Mouse (Mus musculus) lung, adult 2 months (tissue): ENCODE measurements around the gene 9430015G10Rik. TPM values are rescaled to one million over a fixed set of nuclear protein-coding genes. Genes with fewer than 3 reads are reported as not detected.

Source experiments
- DNase-seq: peaks from one replicate; pipeline ENCODE4 v3.0.0; 2022
- H3K4me1 ChIP-seq: fragments of 200-500 bp; 2 replicates; pipeline ENCODE4 v1.6.1; 2011; ENCODE audit warnings: low read length; ENCODE audit not compliant: control insufficient read depth, insufficient read depth
- H3K4me3 ChIP-seq: fragments of 200-500 bp; replicated peaks from 2 replicates; pipeline ENCODE3; 2011; ENCODE audit warnings: low read depth, mild to moderate bottlenecking, control low read depth, low read length; ENCODE audit errors: extremely low read depth
- CTCF ChIP-seq: fragments of 200-500 bp; IDR thresholded peaks from 2 replicates; pipeline ENCODE4 v1.5.1; 2011; ENCODE audit warnings: mild to moderate bottlenecking, low read length, control low read depth; ENCODE audit not compliant: insufficient read depth
- POLR2A ChIP-seq: fragments of 200-500 bp; IDR thresholded peaks from 2 replicates; pipeline ENCODE4 v1.6.1; 2011; ENCODE audit warnings: low read depth, mild to moderate bottlenecking, control low read depth, low read length, borderline replicate concordance; ENCODE audit errors: extremely low read depth
- WGBS: fragments of 180-500 bp; shearing (Covaris S2); methylation state at CpG from one replicate; pipeline ENCODE4 v1.1.7; 2018; 5-methylcytosine and 5-hydroxymethylcytosine counted together
- polyA plus RNA-seq: library from polyadenylated mRNA; depleted of rRNA; stranded (reverse); fragments of >200 nt; gene quantifications from 2 replicates; pipeline ENCODE4 v1.2.3, GENCODE M21; 2012; rRNA removed

Gene 9430015G10Rik
- 13.8 and 16.3 TPM in 2 replicates for polyA plus RNA-seq

DNA sequence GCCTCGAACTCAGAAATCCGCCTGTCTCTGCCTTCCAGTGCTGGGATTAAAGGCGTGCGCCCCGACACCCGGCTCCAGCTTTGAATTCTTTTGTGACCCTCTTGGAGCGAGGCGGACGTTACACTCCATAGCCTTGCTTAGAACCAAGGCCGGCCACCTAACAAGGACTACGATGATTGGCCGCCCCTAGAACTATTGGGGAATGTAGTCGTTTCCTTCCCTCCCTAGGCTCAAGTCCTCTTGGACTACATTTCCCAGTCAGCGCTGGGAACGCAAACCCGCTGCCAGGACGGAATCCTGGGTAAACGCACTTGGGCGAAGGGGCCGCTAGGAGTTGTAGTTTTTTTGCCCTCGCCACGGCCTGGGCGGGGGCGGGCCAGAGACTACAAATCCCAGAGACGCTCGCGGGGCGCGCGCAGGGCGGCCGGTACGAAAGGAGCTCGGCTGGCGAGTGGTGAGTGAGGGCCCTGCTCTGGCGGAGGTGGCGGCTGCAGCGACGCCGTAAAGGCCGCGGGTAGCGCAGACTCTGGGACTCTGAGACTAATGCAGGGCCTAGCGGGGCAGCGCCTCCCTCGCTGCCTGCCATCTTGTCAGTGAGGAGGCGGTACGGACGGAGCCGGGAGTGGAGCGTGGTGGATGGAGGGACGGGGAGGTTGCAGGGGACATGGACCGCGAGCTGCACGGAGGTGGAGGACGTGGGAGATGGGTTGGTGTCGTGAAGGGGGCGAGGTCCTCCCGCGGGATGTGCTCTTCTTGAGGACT is at the start of gene 9430015G10Rik:
9430015G10Rik (plus strand) TSS at position 413 of the 762 bp plus-strand sequence.
- TF ChIP-seq POLR2A (peak; percentile 81; the same call in 1 of the 2 replicates), CTCF (no peak)
- no peaks in the 10 kb centered on the region for H3K4me1 ChIP-seq
- WGBS, result under 1% methylated on average over 60 of the region's 60 CpGs
- H3K4me3 ChIP-seq, result peak within 1 kb of the TSS; percentile 81
- DNase-seq, result peak; percentile 94

DNA sequence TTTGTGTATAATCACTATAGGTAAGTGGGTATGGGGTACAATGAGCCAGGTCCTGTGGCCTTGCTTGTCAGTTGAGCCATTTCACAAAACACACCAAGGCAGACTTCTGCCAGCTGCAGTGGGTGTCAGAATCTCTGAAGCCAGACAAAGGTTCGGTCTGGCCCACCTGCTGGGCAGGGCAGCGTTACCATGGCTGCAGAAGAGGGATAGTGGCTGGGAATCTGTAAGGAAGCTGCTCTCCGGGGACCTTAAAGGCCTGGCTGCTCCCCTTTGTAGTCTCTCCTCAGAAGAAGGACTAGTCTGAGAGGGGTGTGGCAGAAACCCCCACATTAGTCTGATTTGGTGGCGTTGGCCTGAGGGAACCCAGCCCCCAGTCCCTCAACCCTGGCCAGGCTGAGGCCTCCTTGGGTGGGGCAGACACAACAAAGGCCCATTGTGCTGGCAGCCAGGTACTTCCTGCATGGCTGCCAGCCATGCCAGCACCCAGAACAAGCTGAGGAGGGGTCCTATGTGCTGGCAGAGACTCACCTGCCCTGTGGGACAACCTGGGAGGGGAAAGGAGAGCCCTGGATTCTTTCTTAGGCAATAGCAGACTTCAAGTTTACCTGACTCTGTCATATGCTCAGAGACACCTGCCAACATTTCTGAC is 45.8 kb upstream of the 9430015G10Rik start:
- TF ChIP-seq POLR2A (no peak), CTCF (no peak)
- Histone ChIP-seq H3K4me1 (peaks cover 4% of the 10 kb centered on the region; the same call in 1 of the 2 replicates), H3K4me3 (no peak overlapping the region)
- 40% methylated on average over 4 of the region's 4 CpGs for WGBS
- DNase-seq, result no peak

- TF ChIP-seq POLR2A, result no peak
- no peak for TF ChIP-seq CTCF
- no peak for DNase-seq
- peaks cover 4% of the 10 kb centered on the region; the same call in 1 of the 2 replicates for H3K4me1 ChIP-seq
- H3K4me3 ChIP-seq, result no peak overlapping the region
- WGBS, result 66% methylated on average over 9 of the region's 9 CpGs
Observed at GRCm38 (mm10) chr4:156064510-156064897, 45.3 kb upstream of the 9430015G10Rik start.

DNA sequence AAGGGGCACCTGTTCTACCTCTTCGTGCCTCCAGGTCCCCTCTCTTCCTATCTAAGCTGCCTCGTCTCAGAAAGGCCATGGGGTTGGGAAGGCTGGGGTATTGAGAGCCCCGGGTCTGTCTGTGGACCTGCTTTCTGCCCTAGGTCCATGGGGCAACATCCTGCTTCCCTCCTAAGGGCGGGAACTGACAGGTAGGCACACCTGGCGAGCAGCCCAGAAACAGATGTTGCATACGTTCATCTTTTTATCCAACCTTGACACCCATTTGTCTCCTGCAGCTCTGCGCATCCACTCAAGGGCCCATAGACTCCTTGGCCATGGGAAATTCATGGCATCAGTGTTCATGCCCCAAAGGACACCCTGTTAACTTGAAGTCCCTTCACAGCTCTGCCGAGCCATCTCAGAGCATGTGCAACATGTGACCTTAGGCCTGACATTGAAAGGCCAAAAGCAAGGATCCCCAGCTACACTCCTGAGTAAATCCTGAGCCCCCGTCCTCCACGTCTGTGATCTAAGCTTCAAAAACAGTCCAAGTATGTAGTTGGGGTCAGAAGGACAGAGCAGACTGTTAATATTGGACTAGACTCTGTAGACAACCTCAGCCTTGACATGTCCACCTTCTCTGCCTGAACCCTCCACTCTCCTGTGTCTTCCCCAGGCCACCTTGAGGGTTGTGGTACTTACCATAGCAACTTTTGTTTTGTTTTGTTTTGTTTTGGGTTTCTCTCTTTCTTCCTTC is 44.5 kb upstream of the 9430015G10Rik start:
- WGBS, result 89% methylated on average over 10 of the region's 10 CpGs
- H3K4me1 ChIP-seq, result no peaks in the 10 kb centered on the region
- no peak for DNase-seq
- TF ChIP-seq CTCF (no peak), POLR2A (no peak)
- H3K4me3 ChIP-seq, result no peak overlapping the region

DNA sequence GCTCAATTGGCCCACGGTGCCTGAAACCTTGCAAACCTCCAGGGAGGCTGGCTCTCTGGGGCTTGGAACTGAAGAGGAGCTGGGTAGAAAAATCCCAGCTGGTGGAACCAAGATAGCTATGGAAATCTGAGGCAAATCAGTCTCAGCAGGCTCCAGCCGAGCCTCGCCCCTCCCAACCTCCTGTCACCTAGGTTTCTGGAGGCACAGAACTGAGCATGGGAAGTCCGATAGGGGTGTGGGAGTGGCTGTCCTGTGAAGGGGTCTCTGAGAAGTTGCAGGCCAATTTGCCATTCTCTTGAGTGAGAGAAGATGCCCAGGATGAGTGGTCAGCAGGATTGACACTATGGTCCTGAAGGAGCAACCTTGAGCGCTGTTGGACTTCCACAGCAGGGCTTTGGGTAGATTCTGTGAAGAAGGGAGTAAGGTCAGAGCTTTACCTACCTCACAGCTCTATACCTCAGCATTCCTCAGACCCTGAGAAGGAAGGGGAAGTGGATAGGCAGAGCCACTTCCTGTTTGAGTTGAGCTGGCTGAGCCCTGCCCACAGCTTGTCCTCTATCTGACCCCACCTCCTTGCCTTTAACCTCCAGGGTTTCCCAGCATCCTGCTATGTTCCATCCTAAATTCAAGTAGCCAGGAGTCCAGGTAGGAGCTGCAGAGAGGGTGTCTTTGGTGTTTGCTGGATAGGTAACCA is 42.4 kb upstream of the 9430015G10Rik start:
- no peak for DNase-seq
- no peak overlapping the region for H3K4me3 ChIP-seq
- TF ChIP-seq POLR2A (no peak), CTCF (no peak)
- 56% methylated on average over 5 of the region's 5 CpGs for WGBS
- H3K4me1 ChIP-seq, result no peaks in the 10 kb centered on the region

- WGBS, result 92% methylated on average over 8 of the region's 8 CpGs
- no peaks in the 10 kb centered on the region for H3K4me1 ChIP-seq
- no peak for TF ChIP-seq POLR2A
- TF ChIP-seq CTCF, result no peak
- no peak overlapping the region for H3K4me3 ChIP-seq
- no peak for DNase-seq
Observed at GRCm38 (mm10) chr4:156069701-156070100, 40.1 kb upstream of the 9430015G10Rik start.

- no peak overlapping the region for H3K4me3 ChIP-seq
- TF ChIP-seq POLR2A (no peak), CTCF (no peak)
- no peak for DNase-seq
- WGBS, result 74% methylated on average over 6 of the region's 6 CpGs
- H3K4me1 ChIP-seq, result no peaks in the 10 kb centered on the region
Observed at GRCm38 (mm10) chr4:156070276-156070675, 39.5 kb upstream of the 9430015G10Rik start.

GRCm38 (mm10) chr4:156070716-156071115 is 39.1 kb upstream of the 9430015G10Rik start:
- no peak for DNase-seq
- no peaks in the 10 kb centered on the region for H3K4me1 ChIP-seq
- no peak overlapping the region for H3K4me3 ChIP-seq
- TF ChIP-seq CTCF, result no peak
- 90% methylated on average over 2 of the region's 2 CpGs for WGBS

DNA sequence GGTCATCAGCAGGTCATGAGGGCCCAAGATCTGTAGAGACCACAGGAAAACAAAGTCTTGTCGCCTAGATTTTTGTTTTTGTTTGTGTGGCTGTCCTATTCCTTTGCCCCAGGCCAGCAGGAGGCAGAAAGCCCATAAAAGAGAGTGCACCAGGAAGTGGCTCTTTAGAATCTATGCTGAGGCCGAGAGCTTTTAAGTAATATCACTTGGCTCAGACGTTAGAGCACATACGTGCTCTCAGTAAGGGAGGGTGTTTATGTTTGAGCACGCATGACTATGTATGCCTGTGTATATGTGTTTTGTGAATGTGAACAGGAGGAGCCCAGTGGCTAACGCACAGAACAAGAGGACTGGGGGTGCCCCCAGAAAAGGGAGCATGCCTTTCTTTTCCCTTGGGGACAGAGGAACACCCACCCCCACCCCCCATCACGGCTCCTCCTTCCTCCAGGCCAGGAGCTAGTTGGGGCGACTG is 32.8 kb upstream of the 9430015G10Rik start:
- Histone ChIP-seq H3K4me1 (no peaks in the 10 kb centered on the region; the same call in 1 of the 2 replicates), H3K4me3 (peak overlapping the region; percentile 54)
- TF ChIP-seq POLR2A (no peak), CTCF (no peak)
- WGBS, result 11% methylated on average over 8 of the region's 8 CpGs
- DNase-seq, result no peak
